Mouse (Mus musculus): ENCODE measurements at regions not wholly inside any gene's neighbourhood (a gene's known extent, or its start where the extent isn't known, plus 50 kb on each side); places are given as distances from the start of the nearest gene placed in this dataset.
"Not testable (repeated sequence)": the region's sequence is repeated elsewhere in the genome, so short reads cannot be mapped to it uniquely, and the experiment has no call there.

GRCm38 (mm10) chr3:6106659-6107058 lies 356.1 kb downstream of the Gm8797 start:
- no peak for ATAC-seq
- Histone ChIP-seq H3K9me3 (ENCODE audit: control insufficient read depth, low read length) (no peaks in the 10 kb centered on the region), H3K27me3 (replicated peaks; ENCODE audit: control insufficient read depth, insufficient read depth, low read length) (no peaks in the 10 kb centered on the region), H3K4me1 (ENCODE audit: control insufficient read depth, insufficient read depth, low read length) (no peaks in the 10 kb centered on the region), H3K27ac (ENCODE audit: low read length) (no peak overlapping the region), H3K4me3 (ENCODE audit: low read length) (no peak overlapping the region), H3K9ac (ENCODE audit: low read depth, low read length) (no peak overlapping the region), H3K36me3 (ENCODE audit: control insufficient read depth, insufficient read depth, low read length) (no peaks in the 10 kb centered on the region), H3K4me2 (ENCODE audit: low read depth, low read length) (no peak overlapping the region)
- WGBS: 10% methylated on average over 2 of the region's 2 CpGs

- no peak for ATAC-seq
- 83% methylated on average over 8 of the region's 8 CpGs for WGBS
- no peaks in the 10 kb centered on the region for H3K4me1 ChIP-seq (ENCODE audit: control insufficient read depth, insufficient read depth, low read length)
- no peak overlapping the region for H3K4me3 ChIP-seq (ENCODE audit: low read length)
- H3K27me3 ChIP-seq (replicated peaks; ENCODE audit: control insufficient read depth, insufficient read depth, low read length): no peaks in the 10 kb centered on the region
- H3K4me2 ChIP-seq (ENCODE audit: low read depth, low read length): no peak overlapping the region
- no peaks in the 10 kb centered on the region for H3K36me3 ChIP-seq (ENCODE audit: control insufficient read depth, insufficient read depth, low read length)
- H3K9ac ChIP-seq (ENCODE audit: low read depth, low read length): no peak overlapping the region
- no peak overlapping the region for H3K27ac ChIP-seq (ENCODE audit: low read length)
- H3K9me3 ChIP-seq (ENCODE audit: control insufficient read depth, low read length): no peaks in the 10 kb centered on the region
Measured at GRCm38 (mm10) chr3:6107377-6108155, 357.0 kb downstream of the Gm8797 start.

GRCm38 (mm10) chr3:6118721-6119120 lies 368.1 kb downstream of the Gm8797 start:
- no peaks in the 10 kb centered on the region for H3K36me3 ChIP-seq (ENCODE audit: control insufficient read depth, insufficient read depth, low read length)
- no peaks in the 10 kb centered on the region for H3K9me3 ChIP-seq (ENCODE audit: control insufficient read depth, low read length)
- no peak overlapping the region for H3K9ac ChIP-seq (ENCODE audit: low read depth, low read length)
- H3K4me2 ChIP-seq (ENCODE audit: low read depth, low read length): no peak overlapping the region
- WGBS: 71% methylated on average over 1 of the region's 1 CpGs
- no peak overlapping the region for H3K27ac ChIP-seq (ENCODE audit: low read length)
- H3K27me3 ChIP-seq (replicated peaks; ENCODE audit: control insufficient read depth, insufficient read depth, low read length): no peaks in the 10 kb centered on the region
- no peak overlapping the region for H3K4me3 ChIP-seq (ENCODE audit: low read length)
- no peak for ATAC-seq
- no peaks in the 10 kb centered on the region for H3K4me1 ChIP-seq (ENCODE audit: control insufficient read depth, insufficient read depth, low read length)

- H3K4me1 ChIP-seq (ENCODE audit: control insufficient read depth, insufficient read depth, low read length); H3K36me3 ChIP-seq (ENCODE audit: control insufficient read depth, insufficient read depth, low read length); H3K4me2 ChIP-seq (ENCODE audit: low read depth, low read length); ATAC-seq; H3K9ac ChIP-seq (ENCODE audit: low read depth, low read length); H3K27ac ChIP-seq (ENCODE audit: low read length); H3K27me3 ChIP-seq (replicated peaks; ENCODE audit: control insufficient read depth, insufficient read depth, low read length); H3K9me3 ChIP-seq (ENCODE audit: control insufficient read depth, low read length); H3K4me3 ChIP-seq (ENCODE audit: low read length): not testable (repeated sequence)
- WGBS: 71% methylated on average over 9 of the region's 9 CpGs
Measured at GRCm38 (mm10) chr3:6135754-6136153, 385.1 kb downstream of the Gm8797 start.

- Histone ChIP-seq H3K27ac (ENCODE audit: low read length) (no peak overlapping the region), H3K4me1 (ENCODE audit: control insufficient read depth, insufficient read depth, low read length) (no peaks in the 10 kb centered on the region), H3K36me3 (ENCODE audit: control insufficient read depth, insufficient read depth, low read length) (no peaks in the 10 kb centered on the region), H3K9me3 (ENCODE audit: control insufficient read depth, low read length) (no peaks in the 10 kb centered on the region), H3K4me2 (ENCODE audit: low read depth, low read length) (no peak overlapping the region), H3K9ac (ENCODE audit: low read depth, low read length) (no peak overlapping the region), H3K4me3 (ENCODE audit: low read length) (no peak overlapping the region), H3K27me3 (replicated peaks; ENCODE audit: control insufficient read depth, insufficient read depth, low read length) (no peaks in the 10 kb centered on the region)
- ATAC-seq: no peak
- WGBS: 93% methylated on average over 17 of the region's 17 CpGs
Measured at GRCm38 (mm10) chr3:6137374-6137773, 386.8 kb downstream of the Gm8797 start.

GRCm38 (mm10) chr3:6173775-6174174 lies 423.2 kb downstream of the Gm8797 start:
- Histone ChIP-seq H3K27me3 (replicated peaks; ENCODE audit: control insufficient read depth, insufficient read depth, low read length) (no peaks in the 10 kb centered on the region), H3K9me3 (ENCODE audit: control insufficient read depth, low read length) (no peaks in the 10 kb centered on the region), H3K4me1 (ENCODE audit: control insufficient read depth, insufficient read depth, low read length) (no peaks in the 10 kb centered on the region), H3K9ac (ENCODE audit: low read depth, low read length) (no peak overlapping the region), H3K27ac (ENCODE audit: low read length) (no peak overlapping the region), H3K4me2 (ENCODE audit: low read depth, low read length) (no peak overlapping the region), H3K4me3 (ENCODE audit: low read length) (no peak overlapping the region), H3K36me3 (ENCODE audit: control insufficient read depth, insufficient read depth, low read length) (no peaks in the 10 kb centered on the region)
- 21% methylated on average over 1 of the region's 1 CpGs for WGBS
- ATAC-seq: no peak

GRCm38 (mm10) chr3:6182533-6182932 lies 431.9 kb downstream of the Gm8797 start:
- Histone ChIP-seq H3K9ac (ENCODE audit: low read depth, low read length) (no peak overlapping the region), H3K36me3 (ENCODE audit: control insufficient read depth, insufficient read depth, low read length) (no peaks in the 10 kb centered on the region), H3K4me3 (ENCODE audit: low read length) (no peak overlapping the region), H3K4me1 (ENCODE audit: control insufficient read depth, insufficient read depth, low read length) (no peaks in the 10 kb centered on the region), H3K27me3 (replicated peaks; ENCODE audit: control insufficient read depth, insufficient read depth, low read length) (no peaks in the 10 kb centered on the region), H3K9me3 (ENCODE audit: control insufficient read depth, low read length) (no peaks in the 10 kb centered on the region), H3K27ac (ENCODE audit: low read length) (no peak overlapping the region), H3K4me2 (ENCODE audit: low read depth, low read length) (no peak overlapping the region)
- no peak for ATAC-seq
- WGBS: 79% methylated on average over 2 of the region's 2 CpGs

- H3K36me3 ChIP-seq (ENCODE audit: control insufficient read depth, insufficient read depth, low read length): no peaks in the 10 kb centered on the region
- WGBS: 56% methylated on average over 1 of the region's 1 CpGs
- H3K27ac ChIP-seq (ENCODE audit: low read length): no peak overlapping the region
- no peaks in the 10 kb centered on the region for H3K27me3 ChIP-seq (replicated peaks; ENCODE audit: control insufficient read depth, insufficient read depth, low read length)
- no peak overlapping the region for H3K9ac ChIP-seq (ENCODE audit: low read depth, low read length)
- no peak for ATAC-seq
- H3K4me3 ChIP-seq (ENCODE audit: low read length): no peak overlapping the region
- H3K4me1 ChIP-seq (ENCODE audit: control insufficient read depth, insufficient read depth, low read length): no peaks in the 10 kb centered on the region
- H3K9me3 ChIP-seq (ENCODE audit: control insufficient read depth, low read length): no peaks in the 10 kb centered on the region
- H3K4me2 ChIP-seq (ENCODE audit: low read depth, low read length): no peak overlapping the region
Measured at GRCm38 (mm10) chr3:6183400-6183799, 432.8 kb downstream of the Gm8797 start.

- Histone ChIP-seq H3K27me3 (replicated peaks; ENCODE audit: control insufficient read depth, insufficient read depth, low read length) (no peaks in the 10 kb centered on the region), H3K9me3 (ENCODE audit: control insufficient read depth, low read length) (no peaks in the 10 kb centered on the region), H3K27ac (ENCODE audit: low read length) (no peak overlapping the region), H3K4me3 (ENCODE audit: low read length) (no peak overlapping the region), H3K9ac (ENCODE audit: low read depth, low read length) (no peak overlapping the region), H3K4me1 (ENCODE audit: control insufficient read depth, insufficient read depth, low read length) (no peaks in the 10 kb centered on the region), H3K4me2 (ENCODE audit: low read depth, low read length) (no peak overlapping the region), H3K36me3 (ENCODE audit: control insufficient read depth, insufficient read depth, low read length) (no peaks in the 10 kb centered on the region)
- WGBS: 55% methylated on average over 2 of the region's 2 CpGs
- no peak for ATAC-seq
Measured at GRCm38 (mm10) chr3:6204656-6205055, 415.6 kb downstream of the 1700008P02Rik start.

GRCm38 (mm10) chr3:6228685-6229084 lies 391.6 kb downstream of the 1700008P02Rik start:
- Histone ChIP-seq H3K9ac (ENCODE audit: low read depth, low read length) (no peak overlapping the region), H3K27ac (ENCODE audit: low read length) (no peak overlapping the region), H3K27me3 (replicated peaks; ENCODE audit: control insufficient read depth, insufficient read depth, low read length) (no peaks in the 10 kb centered on the region), H3K9me3 (ENCODE audit: control insufficient read depth, low read length) (no peaks in the 10 kb centered on the region), H3K4me1 (ENCODE audit: control insufficient read depth, insufficient read depth, low read length) (no peaks in the 10 kb centered on the region), H3K36me3 (ENCODE audit: control insufficient read depth, insufficient read depth, low read length) (no peaks in the 10 kb centered on the region), H3K4me2 (ENCODE audit: low read depth, low read length) (no peak overlapping the region), H3K4me3 (ENCODE audit: low read length) (no peak overlapping the region)
- ATAC-seq: no peak
- WGBS: 73% methylated on average over 1 of the region's 1 CpGs
